Mouse (Mus musculus): Measurements from ENCODE around the gene Pitpnm1.
"Not testable (repeated sequence)": the region's sequence is repeated elsewhere in the genome, so short reads cannot be mapped to it uniquely, and the experiment has no call there.

The Pitpnm1 gene

DNA sequence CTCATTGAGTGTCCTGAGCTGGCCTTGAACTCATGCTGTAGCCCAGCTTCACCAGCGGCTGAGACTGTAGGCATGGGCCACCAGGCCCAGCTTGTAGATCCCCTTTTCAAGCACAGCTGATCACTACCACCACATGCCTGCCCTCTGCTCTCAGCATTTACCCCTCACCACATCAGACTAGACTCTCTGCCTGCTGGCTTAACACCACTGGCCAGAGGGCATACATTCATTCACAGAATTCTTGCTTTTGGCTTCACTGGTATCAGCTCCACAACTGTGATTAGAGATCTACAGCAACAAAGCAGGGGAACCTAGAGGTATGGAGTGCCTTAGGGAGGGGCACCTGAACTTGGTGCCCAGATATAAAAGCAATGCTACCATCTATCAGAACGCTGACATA, 20.7 kb downstream of the Pitpnm1 start:
- no peak for DNase-seq

DNA sequence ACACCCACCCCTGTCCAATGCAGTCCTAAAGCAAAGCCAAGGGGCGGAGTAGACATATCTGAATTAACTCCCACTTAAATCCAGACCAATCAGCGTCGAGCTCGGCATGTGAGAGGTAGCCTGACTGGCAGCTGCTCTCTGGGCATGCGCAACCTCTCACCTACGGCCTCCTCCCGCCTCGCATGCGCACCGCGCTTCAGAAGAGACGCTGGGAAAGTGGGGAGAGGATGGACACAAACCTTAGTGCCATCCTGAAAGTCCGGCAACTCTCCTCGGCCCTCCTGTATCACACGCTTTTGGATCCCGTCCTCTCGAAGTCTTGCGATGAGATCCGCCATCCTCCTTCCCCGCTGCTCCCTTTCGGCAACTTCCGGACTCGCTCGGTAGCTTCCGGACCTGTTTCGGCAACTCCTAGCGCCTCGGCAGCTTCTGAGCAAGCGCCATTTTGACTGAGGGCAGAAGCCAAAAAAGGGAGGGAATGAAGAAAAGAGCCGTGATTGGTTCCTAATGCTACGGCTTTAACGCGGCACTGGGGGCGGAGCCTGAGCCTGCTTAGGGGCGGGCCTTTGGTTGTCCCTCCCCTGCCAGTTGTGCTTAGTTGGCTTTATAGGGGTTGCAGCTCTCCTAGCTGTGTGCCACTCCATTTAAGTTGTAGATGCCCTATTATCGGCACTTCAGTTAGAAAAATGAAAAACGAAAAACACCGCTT, 21.5 kb downstream of the Pitpnm1 start:
- peak; percentile 98 to 100 for DNase-seq

DNA sequence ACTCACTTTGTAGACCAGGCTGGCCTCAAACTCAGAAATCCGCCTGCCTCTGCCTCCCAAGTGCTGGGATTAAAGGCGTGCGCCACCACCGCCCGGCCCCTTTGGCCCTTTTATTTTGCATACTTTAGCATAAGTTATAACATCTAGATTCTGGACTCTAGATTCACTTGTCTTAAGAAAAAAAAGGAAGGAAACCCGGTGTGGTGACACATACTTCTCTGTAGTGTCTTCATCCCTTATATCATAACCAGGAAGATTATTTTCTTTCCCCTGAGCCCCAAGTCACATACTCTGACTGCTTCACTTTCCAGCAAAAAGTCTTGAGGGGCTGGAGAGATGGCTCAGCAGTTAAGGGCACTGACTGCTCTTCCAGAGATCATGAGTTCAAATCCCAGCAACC, 22.1 kb downstream of the Pitpnm1 start:
- not testable (repeated sequence) for DNase-seq

DNA sequence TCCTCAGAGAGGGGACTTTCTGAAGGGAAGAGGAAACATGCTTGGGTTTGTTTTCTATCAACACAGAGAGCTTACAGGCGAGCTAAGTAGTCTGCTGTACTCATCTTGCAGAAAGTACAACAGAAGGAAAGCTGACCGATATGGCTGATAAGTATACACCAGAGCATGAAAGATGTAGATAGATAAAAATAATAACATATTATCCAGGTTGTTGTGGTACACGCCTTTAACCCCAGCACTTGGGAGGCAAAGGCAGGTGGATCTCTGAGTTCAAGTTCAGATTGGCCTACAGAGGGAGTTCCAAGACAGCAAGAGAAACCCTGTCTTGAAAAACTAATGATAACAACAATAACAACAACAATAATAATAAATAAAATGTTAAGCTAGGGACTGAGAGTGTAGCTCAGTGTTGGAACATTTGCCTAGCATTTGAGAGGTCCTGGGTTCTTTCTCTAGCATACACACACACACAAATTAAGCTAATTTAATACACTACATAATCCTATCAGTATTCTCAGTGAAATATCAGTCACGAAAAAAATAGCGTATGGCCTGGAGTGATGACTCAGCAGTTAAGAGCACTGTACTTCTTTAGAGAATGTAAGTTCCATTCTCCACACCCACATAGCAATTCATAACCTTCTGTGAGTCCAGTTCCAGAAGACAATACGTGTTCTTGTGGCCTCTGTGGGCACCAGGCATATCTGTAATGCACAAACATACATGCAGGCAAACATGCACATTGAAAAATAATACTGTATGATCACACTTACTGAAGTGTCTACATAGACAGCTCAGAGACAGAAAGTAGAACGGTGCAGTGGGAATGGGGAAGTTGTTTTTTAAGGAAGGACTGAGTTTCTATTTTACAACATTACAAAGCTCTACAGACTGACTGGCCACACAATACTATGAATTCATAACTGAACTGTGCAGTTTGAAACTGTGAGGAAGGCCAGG, 22.9 kb downstream of the Pitpnm1 start:
- no peak for DNase-seq

DNA sequence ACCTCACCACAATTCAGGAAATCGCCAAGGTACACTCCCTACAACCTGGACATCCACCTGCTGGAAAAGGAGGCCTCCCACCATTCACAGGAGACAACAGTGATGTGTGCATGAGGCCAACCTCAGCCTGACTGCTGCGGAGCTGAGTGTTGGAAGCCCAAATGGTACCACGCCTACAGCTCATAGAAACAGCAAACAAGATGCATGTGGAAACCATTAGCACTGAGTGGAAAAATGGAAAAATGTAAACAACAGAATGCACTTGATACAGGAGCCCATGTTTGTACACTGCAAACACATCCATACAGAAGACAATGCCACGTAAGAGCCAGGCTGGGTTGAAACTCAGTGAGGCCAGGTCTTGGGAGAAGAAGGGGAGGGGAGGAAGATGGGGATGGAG, 24.6 kb downstream of the Pitpnm1 start:
- no peak for DNase-seq

DNA sequence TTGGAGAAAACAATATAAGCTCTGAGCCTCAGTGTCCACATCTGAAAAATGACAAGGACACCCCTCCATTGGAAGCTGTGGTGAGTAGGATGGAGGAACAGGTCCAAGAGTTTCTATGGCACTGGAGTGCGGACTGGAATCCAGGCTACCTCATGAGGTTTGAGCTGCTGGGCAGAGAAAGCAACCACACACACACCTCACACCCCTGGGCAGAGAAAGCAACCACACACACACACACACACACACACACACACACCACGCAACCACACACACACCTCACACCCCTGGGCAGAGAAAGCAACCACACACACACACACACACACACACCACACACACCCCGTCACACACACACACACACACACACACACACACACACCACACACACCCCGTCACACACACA, 25.5 kb downstream of the Pitpnm1 start:
- not testable (repeated sequence) for DNase-seq

DNA sequence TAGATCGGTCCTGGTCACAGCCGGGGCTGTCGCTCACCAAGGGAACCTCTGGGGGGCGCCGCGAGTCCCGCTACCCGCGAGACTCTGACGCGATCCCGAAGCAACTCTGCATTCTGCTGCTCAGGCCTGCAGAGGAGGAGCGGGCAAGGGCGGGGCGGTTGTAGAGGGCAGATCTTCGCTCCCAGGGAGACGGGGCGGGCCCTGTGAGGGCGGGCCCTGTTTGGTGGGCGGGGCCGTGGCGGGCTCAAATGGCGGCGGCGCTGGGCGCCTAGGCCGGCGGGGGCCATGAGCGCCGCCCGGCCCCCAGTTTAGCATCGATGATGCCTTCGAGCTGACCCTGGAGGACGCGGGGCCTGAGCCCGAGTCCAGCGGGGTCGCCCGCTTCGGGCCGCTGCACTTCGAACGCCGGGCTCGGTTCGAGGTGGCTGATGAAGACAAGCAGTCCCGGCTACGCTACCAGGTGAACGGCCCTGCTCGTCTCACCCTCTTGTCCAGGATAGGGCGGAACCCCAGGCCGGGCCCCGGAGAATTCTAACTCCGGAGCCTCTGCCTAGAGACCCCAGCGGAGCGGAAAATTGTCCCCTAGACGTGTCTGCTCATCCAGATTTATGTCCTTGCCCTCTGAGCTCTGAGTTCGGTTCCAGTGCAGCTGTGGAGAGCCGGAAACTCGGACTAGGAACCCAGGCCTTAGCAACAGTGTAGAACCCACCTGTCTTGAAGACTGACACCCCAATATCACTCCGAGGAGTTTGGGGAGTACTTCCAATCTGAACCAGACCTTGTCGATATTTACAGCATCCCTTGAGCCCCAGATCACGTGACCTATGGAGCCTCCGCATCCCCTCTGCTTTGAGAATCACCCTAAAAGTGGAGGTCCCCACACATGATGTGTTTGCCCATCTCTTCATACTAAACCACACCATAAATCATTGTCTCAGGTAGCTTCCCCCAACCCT, 26.2 kb downstream of the Pitpnm1 start, which contains the start of gene Aip:
Aip (minus strand) TSS at position 118 of the 956 bp plus-strand sequence.
- peak; percentile 98 to 100 for DNase-seq

DNA sequence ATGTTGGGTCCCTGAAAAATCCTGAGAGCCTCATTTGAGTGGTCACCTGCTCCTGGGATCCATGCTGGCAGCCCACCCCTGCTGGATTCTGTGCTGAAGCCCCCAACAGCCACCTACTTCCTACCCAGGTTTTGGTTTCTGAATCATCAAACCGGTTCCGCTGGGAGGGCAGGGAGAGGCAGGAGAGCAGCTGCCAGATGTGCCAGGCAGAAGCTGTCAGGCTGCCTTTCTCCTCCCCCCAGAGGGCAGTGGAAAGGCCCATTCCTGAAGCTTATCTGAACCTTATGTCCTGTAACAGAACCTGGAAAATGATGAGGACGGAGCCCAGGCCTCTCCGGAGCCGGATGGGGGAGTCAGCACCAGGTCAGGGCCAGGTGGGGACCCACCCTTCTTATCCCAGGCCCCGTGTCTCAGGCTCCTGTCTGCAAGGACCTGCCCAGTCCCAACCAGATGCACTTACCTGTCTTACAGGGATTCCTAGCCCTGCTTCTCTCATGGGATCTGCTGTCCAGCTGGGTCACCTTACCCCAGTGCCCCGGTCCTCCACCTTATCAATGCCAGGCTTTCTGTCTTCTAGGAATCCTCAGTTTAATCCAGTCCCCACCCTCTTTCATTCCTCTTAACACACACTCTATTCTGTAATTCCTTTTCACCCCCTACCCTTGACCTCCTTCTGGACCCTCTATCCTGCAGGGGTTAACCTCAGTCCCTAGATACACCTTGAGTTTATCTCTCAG, 27.1 kb downstream of the Pitpnm1 start:
- peak in 1 of 2 experiments; percentile 18 for DNase-seq

DNA sequence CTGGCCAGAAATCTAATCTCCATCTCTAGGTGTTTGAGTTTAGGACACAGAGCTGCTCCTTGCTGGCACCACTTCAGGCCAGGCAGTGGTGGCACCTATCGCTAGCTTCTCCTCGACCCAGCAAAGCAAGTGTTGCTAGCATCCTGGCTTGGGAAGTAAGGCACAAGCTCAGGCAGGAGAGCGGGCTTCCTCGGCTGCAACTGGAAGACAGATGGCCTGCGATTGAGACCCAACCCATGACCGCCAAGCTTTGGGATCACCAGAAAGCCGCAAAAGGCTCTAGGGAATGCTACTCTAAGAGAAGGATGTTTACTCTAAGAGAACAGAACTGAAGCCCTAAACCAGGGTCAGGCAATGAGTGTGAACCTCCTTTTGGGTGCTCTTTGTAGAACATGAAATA, 29.7 kb downstream of the Pitpnm1 start:
- DNase-seq = no peak

DNA sequence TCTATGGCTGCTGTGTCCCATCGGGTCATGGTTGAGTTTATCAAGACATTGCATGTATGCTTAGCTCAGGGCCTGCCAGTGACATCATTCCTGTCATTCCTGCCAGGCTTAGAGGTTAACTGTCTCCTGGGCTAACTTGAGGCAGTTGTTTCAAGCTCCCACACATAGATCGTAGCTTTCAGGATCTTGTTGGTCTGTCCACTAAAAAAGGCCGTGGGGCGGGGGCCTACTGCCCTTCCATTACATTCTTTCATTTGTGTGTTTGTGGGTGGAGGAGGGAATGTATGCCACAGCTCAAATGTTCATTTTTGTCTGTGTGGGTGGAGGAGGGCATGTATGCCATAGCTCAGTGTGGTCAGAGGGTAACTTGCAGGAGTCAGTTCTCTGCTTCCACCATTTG, 30.3 kb downstream of the Pitpnm1 start:
- no peak for DNase-seq

DNA sequence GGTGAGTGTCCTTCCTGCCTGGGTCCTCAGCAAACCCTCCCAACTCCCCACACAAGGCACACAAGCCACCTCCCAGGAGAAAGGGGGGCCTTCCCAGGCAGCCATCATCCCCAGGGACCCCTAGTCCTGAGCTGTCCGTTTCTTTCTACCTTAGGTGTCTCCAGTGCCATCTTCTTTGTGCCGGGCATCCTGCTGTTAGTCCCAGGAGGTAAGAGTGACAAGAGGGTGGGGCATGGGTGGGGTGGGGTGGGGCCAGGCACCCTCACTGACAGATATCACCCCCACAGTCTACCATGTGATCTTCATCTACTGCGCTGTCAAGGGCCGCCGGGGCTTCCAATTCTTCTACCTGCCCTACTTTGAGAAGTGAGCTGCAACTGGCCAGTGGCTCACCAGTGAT, 31.3 kb downstream of the Pitpnm1 start:
- DNase-seq = no peak

DNA sequence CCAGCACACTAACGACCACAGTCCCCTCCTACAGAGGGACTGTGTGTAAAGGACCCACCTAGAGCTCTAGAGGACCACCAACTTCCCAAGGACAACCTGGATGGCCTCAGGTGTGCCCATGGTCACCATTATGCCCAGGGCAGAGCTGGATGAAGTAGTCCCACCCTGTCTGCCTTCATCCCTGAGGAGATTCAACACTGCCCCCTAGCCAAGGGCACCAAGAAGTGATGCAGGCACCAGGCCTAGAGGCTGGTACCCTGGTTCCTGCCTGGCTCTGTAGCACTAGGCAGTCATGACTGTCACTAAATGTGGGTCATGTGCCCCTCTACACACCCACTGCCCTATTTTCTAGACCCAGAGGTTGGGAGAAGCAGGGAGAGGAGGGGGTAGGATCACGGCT, 32.0 kb downstream of the Pitpnm1 start:
- no peak for DNase-seq

DNA sequence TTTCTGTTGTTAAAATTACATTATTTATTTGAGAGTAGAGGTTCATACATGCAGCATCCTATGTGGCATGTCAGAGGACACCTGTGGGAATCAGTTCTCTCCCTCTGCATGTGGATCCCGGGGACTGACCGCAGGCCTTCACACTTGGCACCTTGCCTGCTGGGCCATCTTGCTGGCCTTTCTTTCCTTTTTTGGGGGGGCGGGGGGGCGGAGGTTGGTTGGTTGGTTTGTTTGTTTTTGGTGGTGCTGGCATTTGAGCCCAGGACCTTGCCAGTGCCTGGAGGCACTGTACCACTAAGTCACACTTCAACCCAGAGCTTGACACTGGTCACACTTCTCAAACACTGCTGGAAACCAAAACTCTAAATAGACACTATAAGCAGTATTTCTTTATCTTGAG, 34.6 kb downstream of the Pitpnm1 start:
- DNase-seq = peak in 1 of 2 experiments; percentile 35

DNA sequence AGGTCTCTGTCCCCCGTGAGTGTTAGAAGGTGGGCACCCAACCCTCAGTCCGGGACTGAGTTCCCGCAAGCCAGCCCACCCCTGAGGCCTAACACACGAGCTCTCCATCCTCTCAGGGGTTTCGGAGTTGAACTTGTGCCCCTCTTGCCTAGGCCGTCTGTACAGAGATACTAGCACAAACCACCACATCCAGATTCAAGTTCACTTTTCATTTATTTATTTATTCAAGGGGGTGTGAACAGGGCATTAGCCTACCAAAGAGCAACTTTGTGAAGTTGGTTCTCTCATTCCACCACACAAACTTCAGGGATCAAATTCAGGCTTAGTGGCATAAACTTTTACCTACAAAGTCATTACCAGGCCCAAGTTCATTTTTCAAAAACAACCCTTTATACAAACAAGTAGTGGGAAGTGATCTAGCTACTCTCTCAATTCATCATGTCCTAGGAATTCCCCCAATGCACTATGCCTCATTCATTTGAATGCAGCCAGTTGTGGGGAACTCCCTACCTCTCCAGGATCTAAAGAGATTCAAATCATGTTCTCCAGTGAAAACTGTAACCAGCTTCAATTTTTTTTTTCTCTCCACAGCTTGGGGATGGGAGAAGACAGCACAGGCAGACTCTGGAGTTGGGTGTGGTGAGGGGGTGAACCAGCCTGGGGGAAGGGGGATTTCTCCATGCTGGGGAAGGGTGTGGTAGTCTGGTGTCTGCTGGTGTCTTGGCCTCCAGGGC, 35.6 kb downstream of the Pitpnm1 start:
- peak in 1 of 2 experiments; percentile 30 for DNase-seq

DNA sequence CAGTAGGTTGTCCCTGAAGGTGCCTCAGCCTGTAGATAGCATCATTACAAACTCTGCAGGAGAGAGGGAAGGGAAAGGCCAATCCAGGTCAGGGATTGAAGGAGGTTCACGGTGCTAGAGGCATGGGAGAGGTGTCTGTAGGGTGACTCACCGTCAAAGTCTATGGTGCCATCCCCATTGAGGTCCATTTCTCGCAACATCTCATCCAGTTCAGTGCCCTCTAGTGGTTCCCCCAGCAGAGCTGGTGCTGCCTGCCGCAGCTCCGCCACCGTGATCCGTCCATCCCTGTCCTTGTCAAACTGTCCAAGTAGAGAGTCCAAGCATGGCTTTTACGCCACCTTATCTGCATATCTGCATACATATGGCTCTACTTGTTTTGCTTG, 36.2 kb downstream of the Pitpnm1 start:
- DNase-seq = peak in 1 of 2 experiments; percentile 27

DNA sequence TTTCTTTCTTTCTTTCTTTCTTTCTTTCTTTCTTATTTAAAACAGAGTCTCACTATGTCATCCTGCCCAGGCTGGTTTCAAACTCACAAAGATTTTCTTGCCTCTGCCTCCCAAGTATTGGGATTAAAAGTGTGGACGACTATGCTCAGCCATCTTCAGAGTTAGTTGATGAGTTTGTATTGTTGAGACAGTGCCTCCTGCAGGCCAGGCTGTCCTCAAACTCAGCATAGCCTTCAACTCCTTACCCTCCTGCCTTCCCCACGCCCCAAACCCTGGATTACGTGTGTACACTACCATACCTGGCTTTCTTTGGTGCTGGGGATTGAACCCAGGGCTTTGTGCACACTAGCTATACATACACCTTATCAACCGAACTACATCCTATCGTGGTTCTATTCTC, 36.7 kb downstream of the Pitpnm1 start:
- DNase-seq = peak in 1 of 2 experiments; percentile 31

DNA sequence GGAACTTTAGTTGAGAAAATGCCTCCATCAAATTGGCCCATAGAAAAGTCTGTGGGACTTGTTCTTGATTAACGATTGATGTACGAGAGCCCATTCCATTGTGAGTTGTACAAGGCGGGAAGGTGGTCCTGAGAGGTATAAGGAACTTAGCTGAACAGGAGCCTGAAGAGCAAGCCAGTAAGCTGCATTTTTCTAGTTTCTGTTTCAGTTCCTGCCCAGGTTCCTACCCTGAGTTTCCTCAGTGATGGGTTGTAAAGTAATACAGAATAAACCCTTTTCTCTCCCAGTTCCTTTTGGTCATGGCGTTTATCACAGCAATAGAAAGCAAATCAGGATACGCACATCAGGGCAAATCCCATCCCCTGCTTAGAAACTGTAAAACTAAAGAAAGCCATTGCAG, 38.1 kb downstream of the Pitpnm1 start:
- DNase-seq = no peak

DNA sequence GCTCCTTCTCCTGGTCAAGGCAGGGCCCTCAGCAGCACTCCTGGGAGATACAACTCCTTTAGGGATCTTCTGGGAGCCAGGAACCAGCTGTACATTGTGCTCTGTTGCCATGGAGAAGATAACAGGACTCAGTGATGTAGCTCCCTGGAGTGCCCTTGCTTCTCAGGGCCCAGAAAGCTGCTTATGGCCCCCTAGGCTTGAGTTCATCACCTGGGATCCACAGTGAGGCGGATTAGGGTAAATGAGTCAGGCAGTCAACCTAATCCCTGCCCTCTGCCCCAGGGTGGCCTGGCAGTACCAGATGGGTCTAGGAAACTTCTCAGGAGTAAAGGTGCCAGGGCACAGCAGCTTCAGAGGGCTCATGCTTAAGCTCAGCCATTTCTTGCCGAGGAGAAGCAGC, 39.6 kb downstream of the Pitpnm1 start, which contains the start of gene Gpr152:
Gpr152 (plus strand) TSS at position 342 of the 400 bp plus-strand sequence.
- peak in 1 of 2 experiments; percentile 17 for DNase-seq

DNA sequence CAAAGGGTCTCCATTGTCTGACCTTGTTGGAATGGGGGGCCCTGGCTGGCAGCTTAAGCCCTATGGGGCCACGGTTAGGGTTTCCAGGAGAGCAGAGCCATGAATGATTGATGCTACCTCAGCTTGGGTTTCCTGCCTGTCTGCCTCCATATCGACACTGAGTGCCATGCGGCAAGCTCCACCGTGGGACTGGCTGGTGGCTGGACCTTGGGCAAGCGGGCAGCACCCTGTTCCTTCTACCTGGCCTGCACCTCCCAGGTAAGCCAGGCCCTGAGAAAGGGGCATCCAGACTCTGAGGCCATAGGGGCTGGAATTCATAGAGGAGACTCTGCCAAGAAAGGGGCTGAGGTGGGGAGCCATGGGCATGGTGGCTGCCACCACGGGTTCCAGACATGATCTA, 40.3 kb downstream of the Pitpnm1 start:
- DNase-seq = peak in 1 of 2 experiments; percentile 12

DNA sequence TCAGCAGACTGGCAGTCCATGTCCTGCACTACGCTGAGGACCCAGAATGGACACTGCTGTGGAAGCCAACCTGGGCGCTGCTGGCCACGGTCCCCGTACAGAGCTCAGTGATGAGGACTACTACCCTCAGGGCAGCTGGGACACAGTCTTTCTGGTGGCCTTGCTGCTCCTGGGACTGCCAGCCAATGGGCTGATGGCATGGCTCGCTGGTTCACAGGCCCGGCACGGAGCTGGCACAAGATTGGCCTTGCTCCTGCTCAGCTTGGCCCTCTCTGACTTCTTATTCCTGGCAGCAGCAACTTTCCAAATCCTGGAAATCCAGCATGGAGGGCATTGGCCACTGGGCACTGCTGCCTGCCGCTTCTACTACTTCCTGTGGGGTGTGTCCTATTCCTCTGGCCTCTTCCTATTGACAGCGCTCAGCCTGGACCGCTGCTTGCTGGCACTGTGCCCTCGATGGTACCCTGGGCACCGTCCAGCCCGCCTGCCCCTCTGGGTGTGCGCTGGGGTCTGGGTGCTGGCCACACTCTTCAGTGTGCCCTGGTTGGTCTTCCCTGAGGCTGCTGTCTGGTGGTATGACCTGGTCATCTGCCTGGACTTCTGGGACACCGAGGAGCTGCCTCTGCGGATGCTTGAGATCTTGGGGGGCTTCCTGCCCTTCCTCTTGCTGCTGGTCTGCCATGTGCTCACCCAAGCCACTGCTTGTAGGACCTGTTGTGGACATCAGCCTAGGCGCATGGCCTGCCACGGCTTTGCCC, 42.8 kb downstream of the Pitpnm1 start:
- DNase-seq = peak; percentile 19 to 78

All from kidney, postnatal 25 days (tissue).